Mouse (Mus musculus) right cerebral cortex, postnatal 25 days (tissue): ENCODE data around the gene Amigo3.
A peak's percentile ranks its signal among the peaks of the same experiment; 100 is the strongest.
"Not testable (repeated sequence)": the region's sequence is repeated elsewhere in the genome, so short reads cannot be mapped to it uniquely, and the experiment has no call there.

Experiments used
- DNase-seq: peaks from one replicate; pipeline ENCODE4 v3.0.0; 2022

The Amigo3 gene

GRCm38 (mm10) chr9:108052885-108053664 is at the start of gene Amigo3:
Gene Amigo3 (plus strand): TSS chr9:108053159.
- peak; percentile 92 for DNase-seq

DNA sequence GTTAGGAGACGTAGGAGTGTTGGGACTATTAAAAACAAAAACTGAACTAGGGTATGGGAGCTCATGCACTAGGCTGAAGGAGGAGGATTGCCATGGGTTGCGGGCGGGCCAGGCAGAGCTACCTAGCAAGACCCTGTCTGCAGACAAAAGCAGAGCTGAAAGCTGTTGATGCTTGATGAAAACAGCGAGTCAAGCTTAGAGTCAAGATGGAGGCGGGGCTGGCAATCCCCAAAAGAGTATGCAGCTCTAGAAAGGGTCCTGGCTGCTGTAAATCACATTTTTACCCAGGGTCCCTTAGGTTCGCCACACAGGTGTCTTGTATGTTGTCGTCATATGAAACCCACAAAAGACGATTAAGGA is 49.4 kb upstream of the Amigo3 start:
- no peak for DNase-seq

GRCm38 (mm10) chr9:108008041-108008440 is 44.9 kb upstream of the Amigo3 start:
- DNase-seq: no peak

DNA sequence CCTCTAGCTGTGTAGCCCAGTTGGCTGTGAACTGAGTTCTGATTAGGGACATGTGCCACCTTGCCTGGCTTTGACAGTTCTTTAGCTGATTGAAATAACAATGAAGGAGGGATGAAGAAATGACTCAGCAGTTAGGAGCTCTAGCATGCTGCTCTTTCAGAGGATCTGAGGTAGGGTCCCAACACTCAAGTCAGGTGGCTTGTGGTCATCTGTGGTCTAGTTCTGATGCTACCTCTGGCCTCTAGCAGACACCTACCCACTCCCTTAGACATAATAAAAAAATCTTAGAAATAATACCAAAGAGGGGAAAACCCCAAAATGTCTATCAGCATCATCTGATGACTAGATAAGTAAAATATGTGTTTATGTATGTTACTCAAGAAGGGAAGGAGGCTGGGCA is 42.6 kb upstream of the Amigo3 start:
- DNase-seq: no peak

DNA sequence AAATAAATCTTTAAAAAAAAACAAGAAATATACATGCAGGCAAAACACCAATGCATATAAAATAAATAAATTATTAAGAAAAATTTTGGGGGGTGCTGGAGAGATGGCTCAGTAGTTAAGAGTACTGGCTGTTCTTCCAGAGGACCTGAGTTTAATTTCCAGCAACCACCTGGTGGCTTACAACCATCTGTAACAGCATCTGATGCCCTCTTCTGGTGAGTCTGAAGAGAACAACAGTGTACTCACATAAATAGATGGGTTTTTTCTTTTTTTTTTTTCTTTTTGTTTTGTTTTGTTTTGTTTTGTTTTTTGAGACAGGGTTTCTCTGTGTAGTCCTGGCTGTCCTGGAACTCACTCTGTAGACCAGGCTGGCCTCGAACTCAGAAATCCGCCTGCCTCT is 39.4 kb upstream of the Amigo3 start:
- not testable (repeated sequence) for DNase-seq

DNA sequence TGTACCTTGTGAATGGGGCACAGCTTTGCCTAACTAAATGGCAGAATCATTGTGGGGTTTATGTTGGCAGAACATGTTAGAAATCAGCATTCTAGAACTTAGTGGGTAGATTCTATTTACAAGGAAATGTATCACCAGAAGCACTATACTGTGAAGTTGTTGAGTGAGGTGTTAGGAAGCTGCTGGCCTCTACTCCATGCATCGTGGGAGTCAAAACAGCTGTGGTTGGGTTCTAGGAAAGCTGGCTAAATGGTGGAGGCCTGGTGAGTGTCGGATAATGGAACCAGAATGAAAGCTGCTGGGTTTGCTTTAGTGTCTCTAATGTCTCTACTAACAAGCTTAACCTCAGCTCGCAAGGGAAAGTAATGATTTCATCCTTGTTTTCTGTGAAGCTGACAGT is 35.8 kb upstream of the Amigo3 start:
- no peak for DNase-seq

GRCm38 (mm10) chr9:108020741-108021140 is 32.2 kb upstream of the Amigo3 start:
- DNase-seq: no peak

DNA sequence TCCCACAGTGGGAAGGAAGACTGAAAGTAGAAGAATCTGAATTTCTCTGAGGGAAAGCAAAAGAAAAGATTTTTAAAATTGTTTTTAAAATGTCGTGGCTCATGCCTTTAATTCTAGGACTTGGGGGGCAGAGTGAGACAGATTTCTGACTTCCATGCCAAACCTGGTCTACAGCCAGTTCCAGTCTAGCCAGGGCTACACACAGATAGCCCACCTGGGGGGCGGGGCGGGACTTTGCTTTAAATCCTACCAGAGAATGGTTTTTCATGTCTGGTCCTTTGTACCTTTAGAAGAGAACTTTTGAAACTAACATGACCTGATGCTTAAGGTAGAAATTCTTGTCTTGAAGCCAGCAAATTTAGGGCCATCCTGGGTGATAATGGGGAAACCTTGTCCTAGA is 29.7 kb upstream of the Amigo3 start:
- DNase-seq: no peak

GRCm38 (mm10) chr9:108026584-108026983 is 26.4 kb upstream of the Amigo3 start:
- DNase-seq: no peak

DNA sequence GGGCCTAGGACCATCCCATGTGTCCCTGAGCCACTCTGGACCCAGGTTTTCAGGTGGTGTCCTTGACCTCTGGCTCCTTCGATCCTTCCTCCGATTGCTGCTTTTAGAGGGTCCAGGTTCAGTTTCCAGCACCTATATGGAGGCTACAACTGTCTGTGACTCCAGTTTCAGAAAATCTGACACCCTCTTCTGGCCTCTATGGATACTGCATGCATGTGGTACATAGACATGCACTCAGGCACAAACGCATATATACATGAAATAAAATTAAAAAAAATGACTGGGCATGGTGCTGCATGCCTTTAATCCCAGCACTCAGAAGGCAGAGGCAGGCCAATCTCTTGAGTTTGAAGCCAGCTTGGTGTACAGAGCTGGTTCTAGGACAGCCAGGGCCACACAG is 25.1 kb upstream of the Amigo3 start:
- DNase-seq: no peak

DNA sequence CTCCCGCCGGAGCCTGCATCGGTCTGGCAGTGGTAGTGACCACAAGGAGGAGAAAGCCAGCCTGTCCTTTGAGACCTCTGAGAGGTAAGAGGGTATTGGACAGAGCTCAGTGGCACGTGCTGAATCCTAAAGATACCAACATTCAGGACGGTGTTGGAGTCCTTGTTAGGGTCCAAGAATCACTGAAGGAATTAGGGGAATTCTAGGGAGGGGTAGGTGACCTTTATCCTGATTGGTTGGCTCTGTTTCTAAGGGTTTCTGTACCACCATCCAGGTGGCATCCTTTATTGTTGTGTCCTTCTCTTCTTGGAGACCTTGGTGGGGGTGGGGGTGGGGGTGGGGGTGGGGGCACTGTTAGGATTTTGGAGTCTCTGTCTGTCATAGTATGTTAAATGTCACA is 20.8 kb upstream of the Amigo3 start:
- no peak for DNase-seq

GRCm38 (mm10) chr9:108035331-108036156 is 17.4 kb upstream of the Amigo3 start:
- DNase-seq: no peak

DNA sequence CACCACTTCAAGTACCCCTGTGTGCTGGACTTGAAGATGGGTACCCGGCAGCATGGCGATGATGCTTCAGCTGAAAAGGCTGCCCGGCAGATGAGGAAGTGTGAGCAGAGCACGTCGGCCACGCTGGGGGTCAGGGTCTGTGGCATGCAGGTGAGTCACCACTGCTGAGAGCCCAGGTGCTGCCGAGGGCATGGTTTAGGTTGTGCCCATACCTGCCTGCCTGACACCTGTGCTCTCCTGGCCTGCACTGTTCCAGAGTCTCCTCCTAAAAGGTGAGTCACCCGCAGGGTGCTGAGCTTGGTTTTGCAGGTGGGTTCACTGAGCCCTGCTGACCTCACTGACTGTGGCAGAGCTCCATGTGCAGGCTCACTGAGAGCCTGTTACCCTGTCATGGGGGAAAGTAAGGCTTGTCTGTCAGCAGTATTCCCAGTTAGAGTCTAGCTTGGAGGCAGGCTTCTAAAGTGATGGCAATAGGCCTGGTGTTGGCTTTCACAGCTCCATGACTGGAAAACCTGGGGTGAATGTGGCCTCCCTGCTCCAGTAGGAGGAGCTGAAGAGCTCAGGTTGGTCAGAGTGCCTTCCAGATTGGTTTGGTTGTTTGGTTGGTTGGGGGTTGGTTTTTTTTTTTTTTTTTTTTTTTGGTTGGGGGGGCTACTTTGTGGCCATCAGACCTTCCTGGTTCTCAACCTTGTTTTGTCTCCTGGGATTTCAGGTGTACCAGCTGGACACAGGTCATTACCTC is 8.0 kb upstream of the Amigo3 start:
- DNase-seq: no peak

DNA sequence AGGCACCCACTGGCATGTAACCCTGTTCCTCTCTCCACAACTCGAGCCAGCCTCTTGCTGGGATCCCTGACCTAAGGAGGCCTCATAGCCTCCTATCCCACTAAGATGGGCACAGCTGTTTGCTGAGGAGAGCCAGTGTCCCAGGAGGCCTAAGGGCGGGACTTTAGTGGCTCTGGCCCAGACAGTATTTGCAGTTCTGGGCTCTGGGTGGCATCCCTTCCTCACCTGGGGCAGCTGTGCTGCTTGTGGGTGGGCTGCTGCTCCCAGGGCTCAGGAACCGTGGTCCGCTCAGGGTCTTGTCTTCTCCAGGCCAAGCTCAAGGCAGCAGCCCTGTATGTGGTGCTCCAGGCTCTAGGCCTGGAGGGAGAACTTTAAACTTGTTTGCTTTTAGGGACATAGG is 6.4 kb upstream of the Amigo3 start:
- DNase-seq: no peak

- DNase-seq: no peak
Observed at GRCm38 (mm10) chr9:108047601-108048565, 5.1 kb upstream of the Amigo3 start.

GRCm38 (mm10) chr9:108048566-108048955 is 4.4 kb upstream of the Amigo3 start:
- DNase-seq: no peak

- peak; percentile 96 for DNase-seq
Observed at GRCm38 (mm10) chr9:108049016-108049455, 3.9 kb upstream of the Amigo3 start, which contains the start of gene Gmppb. Gene Gmppb (plus strand): TSS chr9:108049242.

- DNase-seq: no peak
Observed at GRCm38 (mm10) chr9:108049561-108050251, 3.3 kb upstream of the Amigo3 start.

DNA sequence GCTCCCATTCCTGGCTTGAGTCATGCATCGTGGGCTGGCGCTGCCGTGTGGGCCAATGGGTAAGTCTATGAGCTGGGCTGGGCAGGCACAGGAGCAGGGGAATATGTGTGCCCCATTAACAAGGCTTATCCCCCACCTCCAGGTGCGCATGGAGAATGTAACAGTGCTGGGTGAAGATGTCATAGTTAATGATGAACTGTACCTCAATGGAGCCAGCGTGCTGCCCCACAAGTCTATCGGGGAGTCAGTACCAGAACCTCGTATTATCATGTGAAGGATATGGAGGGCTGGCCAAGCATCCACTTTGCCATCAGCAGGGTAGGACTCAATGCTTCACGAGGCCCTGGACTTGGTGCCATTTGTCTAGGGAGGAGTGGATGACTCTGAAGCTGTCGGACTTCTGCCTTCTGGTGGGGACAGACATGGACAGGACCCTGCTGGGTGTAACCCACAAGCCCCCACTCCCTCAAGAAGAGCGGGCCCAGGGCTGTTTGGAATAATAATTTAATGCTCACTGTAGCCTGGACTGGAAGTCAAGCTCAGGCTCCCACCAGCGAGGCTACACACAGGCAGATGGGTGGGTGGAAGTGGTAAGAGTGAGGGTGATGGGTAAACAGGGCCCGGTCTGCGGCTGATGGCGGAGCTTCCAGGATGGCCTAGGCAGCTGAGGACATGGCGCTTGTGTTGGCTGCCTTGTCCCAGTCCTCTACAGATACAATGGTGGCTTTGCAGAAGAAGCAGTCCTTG is 1.6 kb upstream of the Amigo3 start:
- DNase-seq: no peak

GRCm38 (mm10) chr9:108051931-108052220 is 1.1 kb upstream of the Amigo3 start:
- no peak for DNase-seq

GRCm38 (mm10) chr9:108052411-108052810 is 548 bp upstream of the Amigo3 start:
- DNase-seq: no peak
